Mouse (Mus musculus) heart, adult 8-10 months (tissue): Measurements from ENCODE around the gene Klre1. TPM values are rescaled to one million over a fixed set of nuclear protein-coding genes. Genes with fewer than 3 reads are reported as not detected.

Source experiments
- DNase-seq: peaks from one replicate; pipeline ENCODE4 v3.0.0; 2022; ENCODE audit warnings: low spot score
- total RNA-seq, 4 experiments: library from RNA; stranded (reverse); gene quantifications; 2 replicates each; pipeline ENCODE4 v1.2.4; 2022

Klre1 gene
- not detected for total RNA-seq

DNA sequence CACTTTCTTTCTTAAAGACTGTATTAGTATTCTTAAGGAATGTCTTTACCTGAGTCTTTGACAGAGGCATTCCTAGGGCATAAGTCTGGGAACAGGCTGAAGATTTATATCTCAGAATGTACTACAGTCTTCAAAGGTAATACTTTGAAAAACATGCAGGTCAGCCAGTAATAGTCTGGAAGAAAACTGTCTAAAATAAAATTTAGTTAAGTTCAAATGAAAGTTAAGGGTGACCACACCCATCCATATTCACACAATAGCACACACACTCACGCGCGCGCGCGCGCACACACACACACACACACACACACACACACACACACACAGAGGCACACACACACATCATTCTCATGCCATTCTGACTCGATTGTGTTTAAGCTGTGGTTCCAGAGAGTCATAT is at the start of gene Klre1:
Klre1 (plus strand) TSS at position 301 of the 400 bp plus-strand sequence.
- no peak for DNase-seq

DNA sequence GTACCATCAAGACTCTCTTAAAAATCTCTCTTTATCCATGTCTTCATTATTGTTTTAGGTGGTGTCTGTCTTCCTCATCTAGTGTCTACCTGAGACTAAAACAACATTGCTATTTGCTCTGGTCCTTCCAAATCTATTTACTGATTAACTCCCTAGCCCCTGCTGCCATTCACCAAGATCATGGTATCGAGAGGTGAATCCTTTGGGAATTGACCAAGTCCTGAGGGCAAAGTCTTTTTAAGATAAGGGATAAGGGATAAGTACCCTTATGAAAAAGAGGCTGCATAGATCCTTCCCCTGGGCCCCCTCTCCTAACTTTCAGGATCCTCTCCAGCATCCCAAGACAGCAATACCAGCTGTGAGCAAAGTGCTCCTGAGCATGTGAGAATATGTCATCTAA is 48.1 kb upstream of the Klre1 start:
- DNase-seq = no peak

DNA sequence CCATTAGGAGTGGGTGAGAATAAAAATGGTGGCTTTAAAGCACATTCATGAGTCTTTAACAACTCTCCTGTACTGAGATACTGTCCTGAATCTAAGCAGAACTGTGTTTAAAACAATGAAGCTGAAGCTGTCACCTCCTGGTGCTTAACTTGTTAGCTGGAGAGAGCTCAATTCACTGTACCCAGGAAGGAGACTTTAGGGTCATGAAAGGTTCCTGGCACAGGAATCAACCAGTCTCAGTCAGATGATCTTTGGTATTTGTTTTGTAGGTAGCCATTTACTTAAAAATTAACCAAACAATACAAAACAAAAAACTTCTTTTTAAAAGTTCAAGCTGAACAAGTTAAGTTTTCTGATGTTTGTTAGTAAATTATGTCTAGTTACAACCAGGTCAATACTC is 47.4 kb upstream of the Klre1 start:
- DNase-seq = no peak

DNA sequence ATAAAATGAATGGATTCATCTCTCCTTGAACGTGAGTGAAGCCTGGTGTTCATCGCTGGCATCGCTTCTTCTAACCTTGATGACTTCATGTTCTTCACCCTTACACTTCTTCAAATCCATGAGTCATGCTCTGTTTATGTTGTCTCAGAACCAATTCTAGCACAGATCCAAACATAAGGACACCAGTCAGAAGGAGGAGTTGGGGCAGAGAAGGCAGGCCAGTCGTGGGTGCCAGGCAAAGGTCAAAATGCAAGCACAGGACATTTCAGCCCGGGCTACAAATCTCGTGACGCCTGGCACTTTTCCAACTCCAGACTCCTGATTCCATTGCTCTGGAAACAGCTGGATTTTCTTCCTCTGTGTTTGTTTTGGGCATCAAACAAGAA is 45.2 kb upstream of the Klre1 start:
- peak; percentile 83 for DNase-seq

DNA sequence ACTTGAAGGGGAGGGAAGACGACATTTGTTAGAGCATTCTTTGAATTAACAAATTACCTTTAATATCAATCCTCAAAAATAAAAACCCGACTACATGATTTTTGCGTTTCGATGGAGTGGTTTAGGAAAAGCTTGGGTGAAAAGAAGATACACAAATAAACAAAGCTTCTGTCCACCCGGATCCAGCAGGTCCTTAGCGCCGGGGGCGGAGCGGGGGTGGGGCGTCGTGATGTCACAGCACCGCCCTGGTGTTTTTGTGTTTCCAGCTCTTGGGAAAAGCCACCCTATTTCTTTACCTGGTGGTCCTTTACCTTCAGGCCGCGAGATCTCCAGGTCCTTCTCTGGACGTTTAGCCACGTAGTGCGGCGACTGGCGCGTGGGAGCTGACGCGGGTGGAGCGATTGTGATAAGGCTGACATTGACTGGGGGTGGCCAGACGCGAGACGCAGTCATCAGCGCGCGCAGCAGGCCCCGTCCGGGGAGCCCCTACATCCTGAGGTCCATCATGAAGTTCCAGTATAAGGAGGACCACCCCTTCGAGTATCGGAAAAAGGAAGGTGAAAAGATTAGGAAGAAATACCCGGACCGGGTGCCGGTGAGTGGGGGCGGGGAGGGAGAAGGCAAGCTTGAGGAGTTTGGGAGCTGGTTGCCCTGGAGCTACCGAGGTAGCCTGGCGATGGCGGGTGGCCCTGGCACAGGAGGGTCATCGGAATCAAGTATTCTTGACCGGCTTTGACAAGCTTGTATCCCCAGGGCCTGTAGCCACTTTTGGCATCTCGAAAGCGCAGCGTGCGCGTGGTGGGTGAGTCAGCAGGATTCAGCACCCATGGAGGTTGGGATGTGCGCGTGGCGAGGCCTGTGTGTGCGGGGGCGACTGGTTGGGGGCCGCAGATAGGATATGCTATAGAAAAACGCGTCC is 44.5 kb upstream of the Klre1 start, which contains the start of gene Gabarapl1:
Gabarapl1 (plus strand) TSS at position 219 of the 919 bp plus-strand sequence.
- DNase-seq = peak; percentile 89

DNA sequence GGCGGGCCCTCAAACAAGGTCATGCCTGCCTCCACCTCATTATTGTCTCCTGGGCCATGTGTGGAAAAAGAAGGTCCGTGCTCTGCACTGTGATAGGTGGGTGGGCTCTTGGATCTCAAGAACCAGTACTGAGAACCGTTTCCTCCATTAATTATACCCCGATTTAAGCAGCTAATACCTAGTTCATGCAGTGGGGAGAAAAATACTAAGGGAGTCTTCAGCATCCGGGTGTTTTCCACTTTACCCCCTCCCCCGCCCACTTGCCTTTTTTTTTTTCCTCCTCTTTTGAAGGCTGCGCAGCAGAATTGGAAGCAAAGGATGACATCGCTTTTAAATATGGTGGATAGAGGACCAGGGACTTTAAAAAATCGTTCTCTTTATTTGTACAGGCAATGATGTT is 43.6 kb upstream of the Klre1 start:
- DNase-seq = peak; percentile 21

DNA sequence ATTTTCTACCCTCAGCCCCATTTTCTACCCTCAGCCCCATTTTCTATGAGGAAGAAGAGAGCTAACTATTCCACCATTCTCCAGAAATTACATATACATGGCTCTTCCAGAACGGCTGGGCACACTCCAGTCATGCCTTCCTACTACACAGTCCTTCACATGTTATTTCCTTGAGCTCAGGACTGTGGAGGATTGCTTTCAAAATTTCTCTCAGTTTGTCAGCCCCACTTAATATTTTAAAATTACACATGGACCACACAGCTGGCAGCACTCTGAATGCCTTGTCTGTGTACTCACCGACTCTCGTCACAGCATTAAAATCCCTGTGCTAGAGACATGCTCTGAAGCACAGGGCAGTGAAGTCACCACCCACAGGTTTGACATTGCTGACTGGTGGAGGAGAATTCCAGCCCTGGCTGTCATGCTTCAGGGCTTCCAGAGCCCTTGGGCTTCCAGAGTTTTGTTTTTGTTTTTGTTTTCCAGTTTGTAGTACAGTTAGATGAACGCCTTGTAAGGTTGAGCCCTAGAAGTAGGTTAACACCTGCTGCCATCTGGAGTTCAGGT is 43.0 kb upstream of the Klre1 start:
- DNase-seq = no peak

DNA sequence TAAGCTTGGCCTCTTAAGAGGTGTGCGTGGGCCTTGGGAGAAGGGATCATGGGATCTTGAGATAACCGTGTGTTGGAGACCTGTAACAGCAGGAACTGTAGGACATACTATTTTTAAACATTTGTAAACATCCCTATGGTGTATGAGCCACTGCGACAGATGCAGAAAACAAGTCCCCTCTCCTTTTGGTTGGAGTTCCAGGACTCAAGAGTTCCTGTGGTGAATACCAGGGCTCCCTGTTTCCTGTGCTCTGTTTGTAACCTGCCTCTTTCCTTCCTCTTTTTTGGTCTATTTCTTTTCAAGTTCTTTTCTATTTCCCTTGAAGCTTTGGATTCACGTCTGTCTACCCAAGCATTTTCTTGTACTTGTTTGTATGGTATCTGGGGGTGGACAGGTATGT is 42.0 kb upstream of the Klre1 start:
- DNase-seq = no peak

DNA sequence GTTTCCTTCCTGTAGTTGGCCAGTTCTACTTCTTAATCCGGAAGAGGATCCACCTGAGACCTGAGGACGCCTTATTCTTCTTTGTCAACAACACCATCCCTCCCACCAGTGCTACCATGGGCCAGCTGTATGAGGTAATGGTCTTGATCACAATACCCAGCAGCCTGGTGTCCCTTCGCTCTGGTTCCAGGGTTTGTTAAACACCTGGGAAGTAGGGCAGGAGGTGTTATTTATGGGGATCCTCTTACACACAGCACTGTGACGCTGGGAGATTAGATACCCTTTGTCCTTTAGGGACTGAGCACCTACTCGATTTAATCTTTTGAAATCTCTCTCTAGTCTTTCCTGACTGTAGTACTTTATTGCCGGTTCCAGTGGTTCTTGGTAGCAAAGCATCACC is 39.1 kb upstream of the Klre1 start:
- no peak for DNase-seq

DNA sequence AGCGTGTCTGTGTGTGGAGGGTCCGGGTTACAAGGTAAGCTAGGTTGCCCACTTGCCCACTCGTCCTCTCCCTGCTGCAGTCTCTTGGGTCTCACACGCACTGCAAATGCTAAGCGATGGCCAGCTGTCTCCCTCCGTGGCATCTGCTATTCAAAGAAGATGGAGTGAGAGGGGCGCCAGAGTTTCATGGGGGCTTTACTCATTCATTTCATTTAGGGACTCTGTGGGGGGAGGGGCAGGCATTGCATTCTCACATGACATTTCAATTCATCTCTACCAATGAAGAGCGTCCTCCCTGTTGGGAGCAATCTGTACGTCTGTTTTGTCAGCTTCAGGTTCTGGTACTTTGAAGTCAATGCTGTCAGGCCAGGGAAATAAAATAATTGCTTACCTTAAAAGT is 35.8 kb upstream of the Klre1 start:
- DNase-seq = no peak

DNA sequence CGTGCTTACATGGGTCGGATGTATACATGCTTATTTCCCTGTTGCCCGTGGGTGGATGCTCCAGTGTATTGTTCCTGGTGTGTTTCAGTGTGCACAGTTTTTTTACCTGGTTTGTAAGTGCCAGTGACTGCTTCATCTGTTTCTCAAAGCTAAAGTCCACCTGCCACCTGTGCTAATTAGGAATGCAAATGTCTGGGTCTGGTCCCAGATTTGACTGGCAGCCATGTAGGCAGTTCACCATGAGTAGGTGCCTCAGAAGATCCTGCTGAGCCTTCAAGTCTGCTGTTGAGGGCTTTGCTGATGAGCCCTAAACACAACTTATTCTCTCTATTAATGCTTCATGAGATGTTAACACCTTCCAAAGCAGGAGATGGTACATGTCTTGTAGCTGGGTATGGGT is 35.2 kb upstream of the Klre1 start:
- DNase-seq = no peak

DNA sequence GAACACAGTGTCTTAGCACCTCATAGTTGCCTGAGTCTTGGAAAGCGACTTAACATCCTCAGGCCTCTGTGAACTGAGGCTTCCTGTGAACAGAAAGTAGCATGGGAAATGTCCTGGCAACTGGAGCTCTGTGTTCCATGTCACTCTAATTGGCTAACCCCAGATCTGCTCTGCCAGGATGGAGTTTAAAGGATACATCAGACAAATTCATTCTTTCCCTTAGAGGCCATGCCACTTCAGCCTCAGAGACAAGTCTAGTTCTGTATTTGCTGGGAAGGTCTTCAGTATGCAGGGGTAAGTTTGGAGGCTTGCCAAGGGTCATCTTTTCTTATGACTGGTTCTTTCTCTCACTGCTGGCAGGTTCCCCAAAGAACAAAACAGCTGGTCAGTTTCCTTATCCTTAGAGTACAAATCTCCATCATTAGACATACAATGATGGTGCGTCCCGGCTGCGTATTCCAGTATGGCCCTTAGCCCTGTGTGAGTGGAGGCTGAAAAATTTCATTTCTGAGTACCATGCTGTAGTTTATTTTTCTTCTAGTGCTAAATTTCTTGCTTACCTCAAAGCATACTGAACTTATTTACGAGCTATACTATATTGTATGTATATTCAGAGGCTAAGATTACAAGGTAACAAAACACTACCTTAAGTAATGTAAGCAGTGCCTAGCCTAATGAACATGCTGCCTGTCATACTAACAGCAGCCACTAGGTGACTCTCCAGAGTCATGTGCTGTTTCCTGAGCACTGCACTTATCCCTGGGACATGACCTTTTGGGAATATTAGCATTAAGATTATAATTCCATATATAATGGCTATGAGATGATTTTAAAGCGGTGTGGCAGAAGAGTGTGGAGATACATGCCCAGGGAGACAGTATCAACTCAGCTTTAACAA is 33.7 kb upstream of the Klre1 start:
- peak; percentile 63 for DNase-seq

DNA sequence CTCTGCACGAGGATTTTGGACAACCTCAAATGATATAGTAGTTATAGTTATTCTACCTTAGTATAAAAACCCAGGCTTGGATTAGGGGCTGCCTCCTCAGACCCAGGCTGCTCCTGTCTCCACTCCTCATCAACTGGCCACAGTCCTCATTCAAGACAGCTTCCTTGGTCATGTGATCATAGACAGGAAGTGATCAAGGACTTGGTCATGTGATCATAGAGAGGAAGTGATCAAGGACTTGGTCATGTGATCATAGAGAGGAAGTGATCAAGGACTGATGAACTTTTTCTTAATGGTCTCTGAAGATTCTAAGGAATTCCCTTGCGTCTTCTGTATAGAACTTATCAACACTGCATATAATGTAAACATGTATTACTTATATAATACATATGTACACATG is 30.4 kb upstream of the Klre1 start:
- DNase-seq = no peak

DNA sequence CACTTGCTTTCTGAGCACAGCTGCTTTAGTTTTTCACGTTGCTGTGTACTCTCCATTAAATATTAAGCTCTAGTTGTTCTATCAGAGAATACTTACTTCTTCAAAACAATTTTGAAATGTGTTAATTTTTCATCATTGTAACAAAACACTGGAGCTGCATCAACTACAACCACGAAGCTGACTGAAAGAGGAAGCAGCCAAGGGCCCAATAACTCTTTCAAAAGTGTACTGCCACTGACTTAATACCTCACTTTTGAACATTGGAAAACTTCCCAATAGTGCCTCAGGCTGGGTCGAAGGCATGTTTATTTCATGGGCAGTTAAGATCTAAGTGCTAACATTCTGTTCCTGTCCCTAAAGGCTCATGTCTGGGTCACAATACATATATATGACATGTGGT is 29.7 kb upstream of the Klre1 start:
- no peak for DNase-seq

DNA sequence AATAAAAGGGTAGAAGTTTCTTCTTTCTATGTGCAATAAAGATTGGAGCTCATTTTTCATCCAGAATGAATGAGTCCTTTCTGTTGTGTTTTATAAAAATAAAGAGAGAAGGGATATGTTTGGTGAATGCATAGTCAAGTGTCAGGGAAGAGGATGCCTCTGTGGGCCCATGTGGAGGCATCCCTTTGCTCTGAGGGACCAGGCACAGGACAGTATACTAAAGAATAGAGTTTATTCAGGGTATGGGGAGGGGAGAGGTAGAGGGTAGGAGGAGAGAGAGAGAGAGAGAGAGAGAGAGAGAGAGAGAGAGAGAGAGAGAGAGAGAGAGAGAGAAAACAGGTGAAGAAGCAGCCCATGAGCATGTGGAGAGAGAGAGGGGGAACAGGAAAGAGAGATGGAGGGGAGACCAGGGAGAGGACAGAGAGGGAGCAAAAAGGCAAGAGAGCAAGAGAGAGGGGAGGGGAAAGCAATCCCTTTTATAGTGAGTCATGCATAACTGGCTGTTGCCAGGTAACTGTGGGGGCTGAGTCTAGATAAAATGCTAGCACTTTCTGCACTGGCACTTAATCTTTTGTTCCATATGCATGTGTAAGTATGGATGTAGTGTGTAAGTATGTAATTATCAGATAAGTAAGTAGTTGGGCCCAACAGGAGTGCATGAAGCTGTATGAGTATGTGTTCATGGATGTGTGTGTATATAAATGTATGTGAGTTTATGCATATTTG is 20.2 kb upstream of the Klre1 start:
- DNase-seq = no peak

DNA sequence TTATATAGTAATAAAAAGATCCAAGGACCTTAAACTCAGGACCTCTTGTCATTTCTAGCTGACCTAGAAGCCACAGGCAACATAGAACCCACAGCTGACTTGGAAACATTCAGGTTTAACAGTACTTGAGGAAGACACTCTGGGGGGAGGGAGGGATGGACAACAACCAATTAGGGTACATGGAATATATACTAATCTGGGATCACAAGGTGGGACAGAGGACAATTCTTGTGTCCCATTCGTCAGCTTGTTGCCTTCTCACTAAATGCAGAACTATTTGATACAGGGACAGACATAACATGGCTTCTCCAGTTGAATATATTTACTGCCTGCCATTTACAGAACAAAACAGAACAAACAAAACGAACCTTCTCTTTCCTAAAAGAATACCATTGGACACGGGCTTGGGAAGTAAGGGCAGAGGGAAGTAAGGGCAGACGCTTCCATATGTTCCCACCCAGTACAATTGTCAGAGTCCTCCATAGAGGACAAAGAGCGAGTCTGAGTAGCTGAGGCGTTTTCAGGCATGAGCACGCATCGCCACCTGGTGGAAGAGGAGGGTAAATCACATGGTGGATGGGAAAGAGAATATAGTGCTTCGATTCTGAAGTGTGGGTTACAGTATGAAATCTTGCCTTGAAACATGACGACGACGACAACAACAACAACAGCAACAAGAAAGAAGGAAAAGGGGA is 18.6 kb upstream of the Klre1 start:
- peak; percentile 62 for DNase-seq

DNA sequence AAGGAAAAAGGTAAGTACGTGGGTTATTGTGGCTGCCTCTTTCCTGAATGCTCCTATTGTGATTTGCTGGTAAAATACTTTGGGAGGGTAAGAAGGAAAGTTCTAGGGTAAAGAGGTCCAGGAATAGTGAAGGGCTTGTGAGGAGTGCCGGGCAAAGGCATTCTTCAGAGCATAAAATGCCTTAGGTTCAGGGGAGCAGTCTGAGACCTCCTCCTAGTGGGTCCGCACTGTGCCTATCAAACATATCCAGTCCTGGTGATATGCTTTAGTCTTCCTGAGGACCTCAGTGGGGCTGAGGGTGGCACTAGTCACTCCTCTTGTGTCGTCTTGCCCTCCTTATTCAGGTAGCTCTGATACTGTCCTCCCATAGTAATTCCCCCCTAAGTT is 18.1 kb upstream of the Klre1 start:
- no peak for DNase-seq

DNA sequence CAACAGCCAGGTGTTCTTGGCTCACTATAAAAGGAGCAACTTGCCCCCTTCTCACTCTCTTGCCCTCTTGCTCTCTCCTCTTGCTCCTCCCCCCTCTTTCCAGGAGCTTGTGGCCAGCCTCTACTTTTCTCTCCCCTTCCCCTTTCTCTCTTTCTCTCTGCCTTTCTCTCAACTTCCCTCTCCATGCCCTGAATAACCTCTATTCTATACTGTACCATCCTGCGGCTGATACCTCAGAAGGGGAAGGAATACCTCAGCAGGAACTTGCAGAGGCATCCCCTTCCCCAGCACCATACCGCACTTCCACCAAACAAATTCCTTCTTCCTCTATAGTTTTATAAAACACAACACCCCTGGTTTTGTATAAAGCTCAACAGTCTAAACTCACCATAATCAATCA is 12.4 kb upstream of the Klre1 start:
- no peak for DNase-seq

DNA sequence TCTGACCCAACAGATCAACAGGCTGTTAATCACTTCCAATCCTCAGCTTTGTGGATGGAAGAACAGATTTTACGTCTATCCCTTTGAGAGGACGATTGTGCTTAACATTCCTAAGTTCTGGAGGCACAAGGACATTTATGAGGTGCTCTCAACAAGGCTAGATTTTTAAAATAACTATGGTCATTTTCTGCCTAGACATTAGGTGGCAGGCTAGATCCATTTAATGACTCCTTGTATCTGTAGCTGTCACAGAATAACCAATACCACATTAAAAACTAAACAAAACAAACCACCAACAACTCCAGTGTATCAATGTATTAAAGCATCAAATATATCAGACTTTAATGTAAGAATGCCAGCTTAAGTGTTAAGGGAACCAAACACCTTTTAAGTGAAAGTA is 2.4 kb upstream of the Klre1 start:
- peak; percentile 4 for DNase-seq

DNA sequence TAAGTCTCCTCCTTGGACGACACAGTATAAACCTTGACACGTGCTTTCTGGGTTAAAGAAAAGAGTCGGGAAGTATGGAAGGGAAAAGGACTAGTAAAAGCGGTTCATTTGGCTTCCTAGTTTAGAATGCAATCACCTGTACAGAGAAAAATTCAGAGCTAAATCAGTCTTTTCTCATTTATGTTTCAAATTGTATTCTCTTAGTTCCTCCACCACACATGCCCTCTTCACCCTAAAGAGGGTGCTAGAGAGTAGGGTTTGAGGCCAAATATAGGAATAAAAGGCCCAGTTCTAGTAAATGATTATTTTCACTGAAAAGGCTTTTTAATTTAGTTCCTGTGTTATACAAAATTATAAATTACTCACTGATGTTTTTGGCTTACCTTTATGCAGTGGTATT is 3.6 kb downstream of the Klre1 start:
- DNase-seq = no peak

DNA sequence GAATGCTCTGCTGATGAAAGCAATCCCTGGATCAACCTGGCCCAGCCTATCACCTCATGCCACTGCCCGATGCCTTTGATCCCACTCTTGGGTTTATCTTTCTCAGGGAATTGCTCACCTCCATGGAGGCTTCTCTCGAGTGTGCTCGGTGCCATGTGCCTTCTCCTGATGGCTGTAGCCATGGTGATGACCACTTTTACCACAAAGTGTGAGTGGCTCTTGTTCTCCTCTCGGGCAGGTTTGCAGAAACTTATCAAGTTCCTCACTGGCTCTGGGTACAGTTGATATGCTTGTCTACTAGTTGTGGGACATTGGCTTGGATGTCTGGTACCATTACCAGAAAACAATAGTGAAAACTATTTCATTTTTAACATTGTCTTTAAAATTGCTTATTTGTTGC is 4.2 kb downstream of the Klre1 start:
- DNase-seq = no peak
